Mouse (Mus musculus): ENCODE results near the gene Fcf1. TPM values are rescaled to one million over a fixed set of nuclear protein-coding genes. Genes with fewer than 3 reads are reported as not detected.

The Fcf1 gene
- polyA plus RNA-seq, 1 experiment from 2014 or later = 82.5 TPM

- WGBS = 83% methylated on average over 9 of the region's 9 CpGs
- Histone ChIP-seq H3K27ac (replicated peaks) (no peak overlapping the region; the same call in 1 of the 2 replicates), H3K9ac (no peak overlapping the region)
Observed at GRCm38 (mm10) chr12:84944813-84945553, 25.7 kb upstream of the Fcf1 start.

GRCm38 (mm10) chr12:84947894-84948583 is 22.7 kb upstream of the Fcf1 start:
- Histone ChIP-seq H3K9ac (no peak overlapping the region), H3K4me3 (no peak overlapping the region), H3K4me1 (peaks cover 55% of the 10 kb centered on the region), H3K36me3 (peaks cover 48% of the 10 kb centered on the region), H3K27ac (replicated peaks) (peak overlapping the region; percentile 68), H3K4me2 (no peak overlapping the region), H3K27me3 (replicated peaks) (no peaks in the 10 kb centered on the region), H3K9me3 (no peaks in the 10 kb centered on the region)
- 70% methylated on average over 2 of the region's 2 CpGs for WGBS
- no peak for ATAC-seq (ENCODE audit: extremely low read depth, insufficient number of reproducible peaks, low FRiP score, low TSS enrichment)

More at GRCm38 (mm10) chr12:84944813-84945553, 25.7 kb upstream of the Fcf1 start:
- H3K36me3 ChIP-seq = peaks cover 62% of the 10 kb centered on the region
- no peak overlapping the region for H3K4me2 ChIP-seq
- no peaks in the 10 kb centered on the region for H3K9me3 ChIP-seq
- ATAC-seq (ENCODE audit: extremely low read depth, insufficient number of reproducible peaks, low FRiP score, low TSS enrichment) = no peak
- H3K4me1 ChIP-seq = peaks cover 52% of the 10 kb centered on the region
- H3K4me3 ChIP-seq = no peak overlapping the region
- no peaks in the 10 kb centered on the region for H3K27me3 ChIP-seq (replicated peaks)

GRCm38 (mm10) chr12:84948584-84949285 is 22.0 kb upstream of the Fcf1 start:
- H3K4me3 ChIP-seq = no peak overlapping the region
- H3K9ac ChIP-seq = no peak overlapping the region
- peak overlapping the region; percentile 68 for H3K27ac ChIP-seq (replicated peaks)
- 50% methylated on average over 6 of the region's 6 CpGs for WGBS
- no peak for ATAC-seq (ENCODE audit: extremely low read depth, insufficient number of reproducible peaks, low FRiP score, low TSS enrichment)
- H3K27me3 ChIP-seq (replicated peaks) = no peaks in the 10 kb centered on the region
- no peaks in the 10 kb centered on the region for H3K9me3 ChIP-seq
- 0 out of 2 replicates have a peak overlapping the region, but pooled peaks have one; percentile 7 for H3K4me2 ChIP-seq
- H3K36me3 ChIP-seq = peaks cover 45% of the 10 kb centered on the region
- peaks cover 48% of the 10 kb centered on the region for H3K4me1 ChIP-seq

GRCm38 (mm10) chr12:84950763-84951162 is 19.9 kb upstream of the Fcf1 start:
- 73% methylated on average over 6 of the region's 6 CpGs for WGBS
- ATAC-seq (ENCODE audit: extremely low read depth, insufficient number of reproducible peaks, low FRiP score, low TSS enrichment) = no peak
- no peak overlapping the region for H3K27ac ChIP-seq (replicated peaks)

DNA sequence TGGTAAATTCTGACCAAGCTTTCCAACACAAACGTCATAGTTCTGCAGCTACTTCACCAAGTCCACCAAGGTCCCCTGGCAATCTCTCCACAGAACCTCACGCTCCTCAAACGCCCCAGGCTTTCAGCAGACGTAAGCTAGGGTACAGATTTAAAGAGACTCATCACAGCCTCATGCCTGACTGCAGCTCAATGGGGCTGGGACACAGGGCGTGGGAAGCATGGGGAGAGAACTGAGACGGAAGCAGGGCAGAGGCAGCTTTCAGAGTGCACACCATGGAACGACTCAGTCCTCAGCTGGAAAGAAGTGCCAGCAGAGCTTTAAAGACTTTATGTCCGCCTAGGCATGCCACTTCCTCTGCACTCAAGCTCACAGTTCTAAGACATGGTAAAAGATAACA is 19.2 kb upstream of the Fcf1 start:
- peak overlapping the region; percentile 15; the same call in 1 of the 2 replicates for H3K27ac ChIP-seq (replicated peaks)
- H3K9ac ChIP-seq = no peak overlapping the region
- H3K4me3 ChIP-seq = no peak overlapping the region
- no peak for ATAC-seq (ENCODE audit: extremely low read depth, insufficient number of reproducible peaks, low FRiP score, low TSS enrichment)
- H3K9me3 ChIP-seq = no peaks in the 10 kb centered on the region
- no peaks in the 10 kb centered on the region for H3K27me3 ChIP-seq (replicated peaks)
- H3K4me1 ChIP-seq = peaks cover 30% of the 10 kb centered on the region
- H3K4me2 ChIP-seq = no peak overlapping the region
- H3K36me3 ChIP-seq = peaks cover 51% of the 10 kb centered on the region
- WGBS = 63% methylated on average over 8 of the region's 8 CpGs

More at GRCm38 (mm10) chr12:84950763-84951162, 19.9 kb upstream of the Fcf1 start:
- Histone ChIP-seq H3K4me1 (peaks cover 30% of the 10 kb centered on the region), H3K9me3 (no peaks in the 10 kb centered on the region), H3K9ac (no peak overlapping the region), H3K4me3 (no peak overlapping the region), H3K4me2 (no peak overlapping the region), H3K27me3 (replicated peaks) (no peaks in the 10 kb centered on the region), H3K36me3 (peaks cover 48% of the 10 kb centered on the region)

- no peak overlapping the region for H3K27ac ChIP-seq (replicated peaks)
- ATAC-seq (ENCODE audit: extremely low read depth, insufficient number of reproducible peaks, low FRiP score, low TSS enrichment) = no peak
- H3K9ac ChIP-seq = no peak overlapping the region
Observed at GRCm38 (mm10) chr12:84952351-84952750, 18.3 kb upstream of the Fcf1 start.

DNA sequence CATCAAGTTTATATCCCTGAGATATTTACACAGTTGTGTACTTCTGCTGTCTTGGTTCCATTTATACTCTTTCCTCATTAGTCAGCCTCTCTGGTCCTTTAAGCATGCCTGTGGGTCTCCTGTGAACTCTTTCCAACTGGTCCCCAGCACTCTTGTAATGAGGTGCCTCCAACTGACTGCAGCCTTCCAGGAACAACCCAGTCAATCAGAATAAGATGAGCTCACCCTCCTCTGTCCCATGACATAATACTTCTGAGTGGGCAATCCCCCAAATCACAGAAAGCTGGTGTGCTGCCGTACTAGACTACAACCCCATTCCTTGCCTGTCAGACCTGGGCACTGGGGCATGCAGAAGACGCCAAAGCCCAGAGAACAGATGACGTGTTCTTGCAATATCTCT is 14.4 kb upstream of the Fcf1 start:
- Histone ChIP-seq H3K4me2 (no peak overlapping the region), H3K27me3 (replicated peaks) (no peaks in the 10 kb centered on the region), H3K27ac (replicated peaks) (no peak overlapping the region), H3K4me3 (no peak overlapping the region), H3K9me3 (no peaks in the 10 kb centered on the region), H3K4me1 (peaks cover 10% of the 10 kb centered on the region), H3K9ac (no peak overlapping the region), H3K36me3 (peaks cover 34% of the 10 kb centered on the region)
- 95% methylated on average over 3 of the region's 3 CpGs for WGBS
- no peak for ATAC-seq (ENCODE audit: extremely low read depth, insufficient number of reproducible peaks, low FRiP score, low TSS enrichment)

More at GRCm38 (mm10) chr12:84952351-84952750, 18.3 kb upstream of the Fcf1 start:
- Histone ChIP-seq H3K4me2 (no peak overlapping the region), H3K4me3 (no peak overlapping the region), H3K9me3 (no peaks in the 10 kb centered on the region), H3K27me3 (replicated peaks) (no peaks in the 10 kb centered on the region), H3K36me3 (peaks cover 43% of the 10 kb centered on the region), H3K4me1 (peaks cover 30% of the 10 kb centered on the region)
- 75% methylated on average over 1 of the region's 1 CpGs for WGBS

DNA sequence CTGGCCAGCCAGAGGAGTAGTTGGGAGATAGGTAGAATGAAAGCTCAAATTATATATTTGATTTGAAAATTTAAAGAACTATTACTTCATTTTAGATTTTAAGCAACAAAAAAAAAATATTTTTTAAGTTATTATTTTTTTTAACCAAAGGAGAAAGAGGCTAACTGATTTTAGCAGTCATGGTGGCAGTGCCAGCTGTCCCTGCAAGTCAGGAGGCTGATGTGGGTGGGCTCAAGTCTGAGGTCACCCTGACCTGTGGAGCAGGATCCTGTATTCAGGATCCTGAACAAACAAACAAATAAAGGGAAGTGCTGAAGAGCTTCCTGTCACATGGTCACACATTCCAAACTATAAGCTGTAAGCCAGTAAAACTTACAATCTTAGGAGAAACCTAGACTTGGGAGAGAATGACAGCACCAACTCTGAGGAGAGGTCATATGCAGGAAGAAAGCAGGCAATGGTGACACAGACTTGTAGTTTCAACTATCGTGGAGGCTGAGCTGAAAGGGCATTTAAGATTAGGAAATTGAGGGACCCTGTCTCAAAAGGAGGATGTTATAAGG is 11.8 kb upstream of the Fcf1 start:
- ATAC-seq (ENCODE audit: extremely low read depth, insufficient number of reproducible peaks, low FRiP score, low TSS enrichment) = no peak
- H3K27me3 ChIP-seq (replicated peaks) = no peaks in the 10 kb centered on the region

GRCm38 (mm10) chr12:84962606-84963005 is 8.1 kb upstream of the Fcf1 start:
- H3K9me3 ChIP-seq = no peaks in the 10 kb centered on the region
- H3K9ac ChIP-seq = peak overlapping the region; percentile 59
- H3K4me1 ChIP-seq = peaks cover 25% of the 10 kb centered on the region
- H3K27me3 ChIP-seq (replicated peaks) = no peaks in the 10 kb centered on the region
- peak overlapping the region; percentile 39 for H3K4me2 ChIP-seq
- WGBS = 21% methylated on average over 7 of the region's 7 CpGs
- H3K36me3 ChIP-seq = peaks cover 27% of the 10 kb centered on the region
- no peak overlapping the region for H3K4me3 ChIP-seq
- H3K27ac ChIP-seq (replicated peaks) = peak overlapping the region; percentile 76
- ATAC-seq (ENCODE audit: extremely low read depth, insufficient number of reproducible peaks, low FRiP score, low TSS enrichment) = peak; percentile 68

More for the DNA sequence above, 11.8 kb upstream of the Fcf1 start:
- H3K9ac ChIP-seq = no peak overlapping the region
- H3K9me3 ChIP-seq = no peaks in the 10 kb centered on the region
- peaks cover 31% of the 10 kb centered on the region for H3K36me3 ChIP-seq
- peaks cover 25% of the 10 kb centered on the region for H3K4me1 ChIP-seq
- H3K27ac ChIP-seq (replicated peaks) = no peak overlapping the region
- H3K4me2 ChIP-seq = no peak overlapping the region
- no peak overlapping the region for H3K4me3 ChIP-seq
- 68% methylated on average over 1 of the region's 1 CpGs for WGBS

DNA sequence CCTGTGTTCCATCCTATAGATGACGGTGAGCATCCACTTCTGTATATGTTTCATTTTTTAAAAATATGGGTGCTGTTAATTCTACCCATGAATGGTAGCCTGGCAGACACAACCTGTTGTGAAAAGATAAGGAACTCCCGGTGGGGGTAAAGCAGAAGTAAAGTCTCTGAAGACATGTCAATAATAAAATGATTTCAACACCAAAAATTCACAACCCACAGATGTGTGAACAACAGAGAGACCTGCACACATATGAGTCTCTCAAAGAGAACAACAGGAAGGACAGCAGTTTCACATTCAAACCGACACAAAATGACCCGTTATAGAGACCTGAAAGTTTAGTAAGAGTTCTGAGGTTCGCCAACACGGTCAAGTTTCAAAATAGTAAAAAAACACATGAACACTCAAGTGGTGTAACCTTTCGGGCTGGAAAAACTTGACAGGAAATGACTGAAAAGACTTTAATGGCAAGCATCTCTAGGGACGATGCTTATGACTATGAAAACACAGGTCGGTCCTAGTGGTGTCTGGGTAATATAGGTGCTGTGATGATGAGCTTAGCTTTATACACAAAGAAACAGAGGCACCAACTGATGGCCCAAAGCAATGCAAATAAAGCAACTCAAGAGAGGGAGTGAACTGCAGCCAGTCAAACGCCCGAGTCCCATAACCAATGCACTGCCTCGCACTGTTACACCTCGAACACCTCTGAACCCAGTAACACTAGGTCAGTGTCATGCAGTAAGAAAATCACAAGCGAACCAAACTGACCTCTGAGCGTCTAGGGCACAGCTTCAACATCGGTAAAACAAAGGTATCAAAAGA is 1.7 kb upstream of the Fcf1 start:
- WGBS = 76% methylated on average over 16 of the region's 16 CpGs
- peak overlapping the region; percentile 87; the same call in 1 of the 2 replicates for H3K9ac ChIP-seq

More for the DNA sequence above, 1.7 kb upstream of the Fcf1 start:
- Histone ChIP-seq H3K4me3 (peak overlapping the region; percentile 75), H3K27ac (replicated peaks) (no peak overlapping the region), H3K4me2 (peak overlapping the region; percentile 92), H3K4me1 (peaks cover 19% of the 10 kb centered on the region), H3K36me3 (peaks cover 26% of the 10 kb centered on the region), H3K9me3 (no peaks in the 10 kb centered on the region), H3K27me3 (replicated peaks) (no peaks in the 10 kb centered on the region)
- ATAC-seq (ENCODE audit: extremely low read depth, insufficient number of reproducible peaks, low FRiP score, low TSS enrichment) = no peak

Measured in heart, embryonic 13.5 days (tissue).